Mouse (Mus musculus) bone marrow, adult 2 months (tissue): ENCODE measurements at regions not wholly inside any gene's neighbourhood (a gene's known extent, or its start where the extent isn't known, plus 50 kb on each side); places are given as distances from the start of the nearest gene placed in this dataset.

Source experiments
- H3K27ac ChIP-seq: fragments of 200-500 bp; 2 replicates; pipeline ENCODE4 v1.5.1; 2012; ENCODE audit warnings: low read depth, mild to moderate bottlenecking, control low read depth, inconsistent platforms, low read length; ENCODE audit not compliant: control insufficient read depth, poor library complexity, insufficient read depth
- H3K4me1 ChIP-seq: fragments of 200-500 bp; 2 replicates; pipeline ENCODE4 v1.6.1; 2011; ENCODE audit warnings: low read length; ENCODE audit not compliant: control insufficient read depth, insufficient read depth
- H3K4me3 ChIP-seq: fragments of 200-500 bp; replicated peaks from 2 replicates; pipeline ENCODE3; 2011; ENCODE audit warnings: mild to moderate bottlenecking, low read depth, low read length, control low read depth; ENCODE audit not compliant: control insufficient read depth
- CTCF ChIP-seq: fragments of 200-500 bp; IDR thresholded peaks from 2 replicates; pipeline ENCODE4 v1.5.1; 2011; ENCODE audit warnings: low read length, control low read depth; ENCODE audit not compliant: control insufficient read depth, insufficient read depth
- POLR2A ChIP-seq: fragments of 200-500 bp; IDR thresholded peaks from 2 replicates; pipeline ENCODE4 v1.6.1; 2011; ENCODE audit warnings: low read depth, mild to moderate bottlenecking, control low read depth, low read length, borderline replicate concordance; ENCODE audit not compliant: control insufficient read depth
- WGBS: fragments of 180-500 bp; shearing (Covaris S2); methylation state at CpG from one replicate; pipeline ENCODE4 v1.1.7; 2018; 5-methylcytosine and 5-hydroxymethylcytosine counted together

DNA sequence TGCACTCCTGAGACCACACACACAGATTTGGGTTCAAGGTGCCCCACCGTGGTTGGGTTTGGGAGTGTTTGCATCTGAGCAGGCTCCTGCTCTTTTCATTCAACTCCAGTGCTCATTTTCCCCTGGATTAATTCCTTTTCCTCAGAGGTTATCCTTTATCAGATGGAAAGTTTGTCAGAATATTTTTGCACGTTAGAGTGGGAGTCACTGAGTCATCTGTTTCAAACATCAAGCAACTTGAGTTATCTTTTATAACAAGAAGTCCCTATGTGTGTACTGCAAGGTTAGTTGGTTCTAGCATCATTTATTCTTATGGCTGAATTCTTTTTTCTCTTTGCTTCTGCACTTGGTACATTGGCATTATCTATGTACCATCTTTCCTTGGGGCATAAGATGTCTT lies 142.8 kb upstream of the Cxcr4 start:
- Histone ChIP-seq H3K4me1 (no peaks in the 10 kb centered on the region), H3K27ac (no peak overlapping the region), H3K4me3 (no peak overlapping the region)
- WGBS: 76% methylated on average over 2 of the region's 2 CpGs
- TF ChIP-seq POLR2A (no peak), CTCF (no peak)

DNA sequence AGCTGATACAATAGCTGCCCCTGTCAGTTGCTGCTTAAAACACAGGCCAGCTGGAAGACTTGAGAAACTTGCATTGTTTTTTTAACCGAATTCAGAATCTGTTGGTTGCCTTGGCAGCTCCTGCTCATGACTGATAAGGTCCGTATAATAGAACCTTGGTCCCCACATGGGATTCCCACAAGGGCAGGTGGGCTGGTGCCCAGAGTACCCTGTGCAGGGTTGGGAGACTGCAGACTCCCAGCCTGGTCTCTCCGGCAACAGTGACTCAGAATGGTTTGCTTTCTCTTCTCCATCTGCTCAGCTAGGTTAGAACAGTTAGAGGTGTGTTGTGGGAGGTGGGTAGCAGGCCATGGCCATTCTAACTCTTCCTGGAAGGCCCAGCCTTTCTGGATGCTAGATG lies 139.4 kb upstream of the Cxcr4 start:
- Histone ChIP-seq H3K4me1 (no peaks in the 10 kb centered on the region), H3K4me3 (no peak overlapping the region), H3K27ac (no peak overlapping the region)
- TF ChIP-seq CTCF (no peak), POLR2A (no peak)
- WGBS: 60% methylated on average over 3 of the region's 3 CpGs

DNA sequence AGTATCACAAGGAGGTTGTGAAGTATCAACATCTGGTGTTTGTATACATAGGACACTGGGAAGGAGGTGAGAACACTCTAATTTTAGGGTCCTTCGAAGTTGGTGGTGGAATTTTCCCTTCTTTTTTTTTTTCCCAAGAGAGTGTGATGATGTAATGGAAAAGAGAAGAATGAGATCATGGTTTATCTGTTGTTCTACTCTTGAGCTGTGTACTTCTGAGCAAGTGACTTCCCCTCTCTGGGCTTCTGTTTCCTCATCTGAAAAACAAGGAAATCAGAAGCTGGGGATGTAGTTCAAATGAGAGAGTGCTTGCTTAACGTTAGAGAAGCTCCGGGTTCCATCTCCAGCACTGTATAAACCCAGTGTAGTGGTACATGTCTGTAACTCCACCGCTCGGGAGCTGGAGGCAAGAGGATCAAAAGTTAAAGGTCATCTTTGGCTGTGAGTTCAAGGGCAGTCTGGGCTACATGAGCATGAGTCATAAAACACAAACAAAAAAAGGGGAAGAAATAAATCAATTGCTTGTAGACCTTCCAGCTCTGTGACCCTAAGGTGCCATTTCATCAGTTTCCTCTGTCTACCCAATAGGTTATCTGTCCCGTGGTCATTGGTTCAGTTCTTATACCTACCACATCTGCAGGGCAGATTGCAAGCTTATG lies 132.5 kb upstream of the Cxcr4 start:
- H3K27ac ChIP-seq: peak overlapping the region; percentile 50; the same call in 1 of the 2 replicates
- TF ChIP-seq CTCF: no peak
- no peak for TF ChIP-seq POLR2A
- H3K4me3 ChIP-seq: no peak overlapping the region
- WGBS: 31% methylated on average over 6 of the region's 6 CpGs
- no peaks in the 10 kb centered on the region; the same call in 1 of the 2 replicates for H3K4me1 ChIP-seq

DNA sequence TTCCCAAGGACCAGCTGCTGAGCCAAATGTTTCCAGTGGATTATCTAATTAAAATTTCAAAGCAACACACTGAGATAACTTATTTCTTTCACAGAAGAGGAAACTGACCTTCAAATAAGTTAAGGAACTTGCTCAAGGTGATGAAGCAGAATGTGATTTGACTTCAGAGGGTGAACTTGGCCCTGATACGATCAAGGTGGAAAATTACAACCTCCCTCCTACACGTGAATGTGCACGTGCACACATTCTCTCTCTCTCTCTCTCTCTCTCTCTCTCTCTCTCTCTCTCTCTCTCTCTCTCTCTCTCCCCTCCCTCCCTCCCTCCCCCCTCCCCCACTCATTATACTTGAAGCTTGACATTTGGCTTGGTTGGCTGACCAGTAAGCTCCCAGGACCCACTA lies 131.8 kb upstream of the Cxcr4 start:
- no peak overlapping the region for H3K4me3 ChIP-seq
- H3K27ac ChIP-seq: no peak overlapping the region
- TF ChIP-seq POLR2A (no peak), CTCF (no peak)
- whole genome bisulfite sequencing: 54% methylated on average over 3 of the region's 3 CpGs
- no peaks in the 10 kb centered on the region; the same call in 1 of the 2 replicates for H3K4me1 ChIP-seq

DNA sequence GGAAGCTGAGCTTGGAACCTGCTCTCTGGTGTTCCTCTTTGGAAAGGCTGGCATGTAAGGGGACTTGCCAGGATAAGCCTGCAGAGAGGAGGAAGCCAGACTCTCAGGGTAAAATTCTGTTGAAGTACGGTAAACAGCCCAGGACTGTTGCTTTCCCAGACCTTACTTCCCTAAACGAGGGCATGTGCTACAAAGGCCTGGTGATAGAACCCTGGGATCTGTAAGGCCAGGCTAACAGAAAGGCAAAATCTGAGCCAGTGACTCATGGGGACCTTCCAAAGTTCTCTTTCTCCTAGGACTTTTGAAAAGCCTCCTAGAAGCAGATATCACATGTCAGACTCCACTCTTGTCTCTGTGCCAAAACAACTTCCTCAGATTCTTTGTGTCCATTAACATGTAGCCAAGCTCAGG lies 130.0 kb upstream of the Cxcr4 start:
- no peak for TF ChIP-seq POLR2A
- no peak for TF ChIP-seq CTCF
- Histone ChIP-seq H3K4me3 (no peak overlapping the region), H3K4me1 (no peaks in the 10 kb centered on the region; the same call in 1 of the 2 replicates), H3K27ac (no peak overlapping the region; the same call in 1 of the 2 replicates)
- 15% methylated on average over 2 of the region's 2 CpGs for WGBS

DNA sequence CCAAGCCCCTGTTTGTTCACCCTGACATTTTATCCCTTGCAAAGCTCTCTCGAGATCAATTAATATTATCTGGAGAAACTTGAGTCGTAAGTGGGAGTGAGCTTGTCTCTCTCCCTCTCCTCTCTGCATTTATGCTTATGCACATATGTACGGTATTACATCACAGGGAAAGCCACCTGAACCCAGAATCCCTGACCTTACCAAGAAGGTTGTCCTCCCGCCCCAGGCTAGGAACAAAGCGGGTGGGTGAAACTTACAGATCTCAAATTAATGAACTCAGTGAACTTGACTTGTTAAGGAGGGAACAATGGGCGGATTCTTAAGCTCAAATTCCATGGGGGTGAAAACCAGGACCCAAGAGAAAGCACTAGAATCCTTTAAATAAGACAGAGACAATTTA lies 122.8 kb upstream of the Cxcr4 start:
- no peak overlapping the region for H3K27ac ChIP-seq
- H3K4me3 ChIP-seq: no peak overlapping the region
- no peak for TF ChIP-seq CTCF
- TF ChIP-seq POLR2A: no peak
- H3K4me1 ChIP-seq: peaks cover 2% of the 10 kb centered on the region; the same call in 1 of the 2 replicates
- 73% methylated on average over 6 of the region's 6 CpGs for WGBS

DNA sequence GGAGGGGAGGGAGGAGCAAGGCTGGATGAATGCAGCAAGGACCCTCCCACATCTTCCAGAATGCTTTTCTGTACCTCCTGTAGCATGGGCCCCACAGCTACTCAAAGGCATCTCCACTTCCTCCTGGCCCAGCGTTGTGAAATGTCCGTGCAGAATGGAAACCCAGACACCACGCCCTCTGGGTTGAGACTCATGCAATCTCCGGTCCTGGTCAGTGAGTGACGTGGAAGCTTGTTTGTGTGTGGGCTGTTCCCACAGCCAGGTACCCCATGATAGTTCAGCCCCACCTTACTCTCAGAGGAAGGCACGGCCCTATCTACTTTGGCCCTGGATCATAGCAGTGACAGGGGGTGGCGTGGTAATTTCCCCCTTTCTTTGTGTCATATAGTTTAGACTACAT lies 120.8 kb upstream of the Cxcr4 start:
- 11% methylated on average over 7 of the region's 7 CpGs for WGBS
- Histone ChIP-seq H3K4me3 (no peak overlapping the region), H3K27ac (peak overlapping the region; percentile 90), H3K4me1 (peaks cover 2% of the 10 kb centered on the region; the same call in 1 of the 2 replicates)
- no peak for TF ChIP-seq CTCF
- no peak for TF ChIP-seq POLR2A

DNA sequence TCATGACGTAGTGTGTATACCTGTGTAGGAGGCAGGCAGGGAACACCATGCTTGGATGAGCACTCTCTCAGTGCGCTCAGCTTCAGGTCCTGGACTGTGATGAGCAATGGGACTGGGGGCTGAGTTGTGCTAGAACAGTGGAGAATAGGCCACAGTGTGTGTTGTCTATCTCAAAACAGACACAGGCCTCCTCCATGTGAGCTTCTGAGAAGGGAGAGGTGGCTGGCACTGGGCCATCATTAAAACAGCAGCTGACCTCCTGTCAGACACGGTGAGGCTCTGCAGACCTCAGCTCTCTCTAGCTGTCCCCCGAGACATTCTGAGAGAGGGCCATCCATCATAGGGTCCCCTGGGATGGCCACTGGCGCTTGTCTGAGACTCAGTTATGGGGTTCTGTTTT lies 119.0 kb upstream of the Cxcr4 start:
- 67% methylated on average over 5 of the region's 5 CpGs for WGBS
- TF ChIP-seq POLR2A: no peak

DNA sequence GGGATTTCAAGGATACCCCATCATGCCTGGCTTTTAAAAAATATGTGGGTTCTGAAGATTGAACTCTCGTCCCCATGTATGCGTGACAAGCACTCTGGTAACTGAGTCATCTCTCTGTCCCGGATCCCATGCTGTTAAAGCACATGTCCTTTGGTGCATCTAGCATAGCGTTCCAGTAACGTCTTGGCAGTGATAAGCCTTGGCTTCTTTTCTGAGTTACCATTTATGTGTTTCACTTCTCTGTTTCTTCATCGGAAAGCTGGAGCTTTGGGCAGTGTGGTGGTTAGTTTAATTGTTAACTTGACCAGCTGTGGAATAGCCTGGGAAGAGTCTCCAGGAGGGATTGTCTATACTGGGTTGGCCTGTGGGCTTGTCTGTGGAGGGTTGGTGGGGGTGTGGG lies 115.7 kb upstream of the Cxcr4 start:
- TF ChIP-seq CTCF (no peak), POLR2A (no peak)
- 75% methylated on average over 6 of the region's 6 CpGs for WGBS
- Histone ChIP-seq H3K4me3 (no peak overlapping the region), H3K27ac (no peak overlapping the region), H3K4me1 (peaks cover 9% of the 10 kb centered on the region)

More for the DNA sequence above, 119.0 kb upstream of the Cxcr4 start:
- Histone ChIP-seq H3K27ac (no peak overlapping the region), H3K4me3 (no peak overlapping the region), H3K4me1 (peaks cover 2% of the 10 kb centered on the region; the same call in 1 of the 2 replicates)
